Mouse (Mus musculus) lung, postnatal 0 days (tissue): ENCODE measurements around the gene Lamp3.

Experiments used
- CTCF ChIP-seq: IDR thresholded peaks from 2 replicates; pipeline ENCODE4 v1.5.1; 2016; ENCODE audit warnings: antibody characterized with exemption, mild to moderate bottlenecking
- EP300 ChIP-seq: IDR thresholded peaks from 2 replicates; pipeline ENCODE4 v1.6.1; 2016; ENCODE audit warnings: antibody characterized with exemption, mild to moderate bottlenecking, control low read depth

GRCm38 (mm10) chr16:19706216-19706615 is at the start of gene Lamp3:
- no peak for TF ChIP-seq CTCF
- TF ChIP-seq EP300 = peak; percentile 58; the same call in 1 of the 2 replicates
